Mouse (Mus musculus): ENCODE results near the gene Il25.

- TF ChIP-seq MAX (IDR thresholded peaks at IDR 0.05; ENCODE audit: low read length) (no peak), ZNF384 (IDR thresholded peaks at IDR 0.05; ENCODE audit: low read depth, low read length) (no peak), NELFE (IDR thresholded peaks at IDR 0.05; ENCODE audit: low read depth, low read length) (no peak), CHD2 (IDR thresholded peaks at IDR 0.05; ENCODE audit: low read length) (no peak), CTCF (conservative IDR thresholded peaks at IDR 0.05 in 1 of 2, IDR thresholded peaks at IDR 0.05 in 1 of 2; ENCODE audit: low read depth in 2 of 2, low read length in 2 of 2) (no peak), POLR2A (IDR thresholded peaks at IDR 0.05; ENCODE audit: low read depth, low read length) (no peak), ELF1 (IDR thresholded peaks at IDR 0.05; ENCODE audit: low read depth, low read length) (no peak)
Measured at GRCm38 (mm10) chr14:54950493-54950892, 18.0 kb downstream of the Il25 start.

All from CH12.LX (cell line).